Mouse (Mus musculus) embryo, embryonic 10.5 days (tissue): ENCODE measurements around the gene Klhl35.

ENCODE experiments used
- DNase-seq: peaks from one replicate; pipeline ENCODE4 v3.0.0-alpha.2; 2015; ENCODE audit warnings: low spot score

Klhl35 gene

GRCm38 (mm10) chr7:99465811-99466210, at the start of gene Klhl35:
Gene Klhl35, plus strand, starts transcription at chr7:99466004.
- DNase-seq = peak; percentile 58

GRCm38 (mm10) chr7:99419311-99419710, 46.5 kb upstream of the Klhl35 start:
- DNase-seq = no peak

DNA sequence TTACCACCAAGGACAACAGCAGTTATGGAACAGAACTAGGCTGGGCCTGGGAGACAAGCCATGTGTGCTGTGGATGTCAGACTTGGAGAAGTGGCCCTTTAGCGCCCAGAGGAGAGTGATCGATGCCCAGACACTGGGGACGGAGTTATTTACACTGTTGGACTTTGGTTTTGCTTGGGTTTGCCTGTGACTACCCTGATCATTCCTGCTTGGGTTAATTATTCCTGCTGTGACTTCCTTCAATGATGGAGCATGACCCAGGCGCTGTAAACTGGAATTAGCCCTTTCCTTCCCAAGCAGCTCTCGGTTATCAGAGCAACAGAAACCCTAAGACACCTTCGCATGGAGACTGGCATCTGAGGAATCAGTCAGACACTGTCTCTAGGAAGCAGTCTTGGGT, 44.8 kb upstream of the Klhl35 start:
- DNase-seq = no peak

- peak; percentile 53 for DNase-seq
These were observed 41.2 kb upstream of the Klhl35 start for GRCm38 (mm10) chr7:99424538-99425155.

GRCm38 (mm10) chr7:99425706-99426105, 40.1 kb upstream of the Klhl35 start:
- no peak for DNase-seq

DNA sequence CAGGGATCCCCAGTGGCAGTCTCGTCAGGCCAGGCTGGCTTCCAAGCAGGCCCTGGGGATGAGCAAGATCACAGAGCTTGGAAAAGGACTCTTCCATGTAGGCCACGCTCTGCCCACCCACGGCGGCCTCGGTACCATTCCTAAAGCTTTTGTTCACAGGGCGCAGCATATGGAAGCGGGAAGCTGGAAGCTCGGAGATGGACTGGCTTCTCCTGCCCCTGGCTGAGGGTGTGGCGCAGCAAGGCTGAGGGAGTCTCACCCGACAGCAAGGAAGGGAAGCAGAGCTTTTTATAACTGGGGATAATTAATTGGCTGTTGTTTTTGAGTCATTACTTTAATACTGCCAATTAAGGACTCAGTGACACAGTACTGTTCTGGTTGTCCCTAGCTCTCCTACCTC, 38.8 kb upstream of the Klhl35 start:
- no peak for DNase-seq

GRCm38 (mm10) chr7:99427987-99428386, 37.8 kb upstream of the Klhl35 start:
- no peak for DNase-seq

DNA sequence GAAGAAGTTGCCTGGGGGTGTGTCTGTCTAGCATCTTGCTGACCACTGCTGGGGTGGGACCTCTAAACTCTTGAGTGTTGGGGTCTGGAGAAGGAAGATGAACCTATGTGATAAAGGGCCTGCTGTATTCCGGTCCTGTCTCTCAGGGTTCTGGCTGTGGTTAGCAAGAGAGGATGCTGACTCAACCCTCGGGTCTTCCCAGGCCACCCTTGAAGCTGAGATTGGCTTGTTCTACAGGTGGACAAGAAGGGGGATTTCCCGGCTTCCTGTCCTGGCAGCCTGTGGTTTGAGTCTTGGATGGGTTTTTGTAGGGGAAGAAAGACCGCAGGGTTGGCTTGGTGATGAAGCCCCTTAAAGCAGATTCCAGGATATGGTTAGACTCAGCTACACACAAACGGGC, 37.0 kb upstream of the Klhl35 start:
- no peak for DNase-seq

DNA sequence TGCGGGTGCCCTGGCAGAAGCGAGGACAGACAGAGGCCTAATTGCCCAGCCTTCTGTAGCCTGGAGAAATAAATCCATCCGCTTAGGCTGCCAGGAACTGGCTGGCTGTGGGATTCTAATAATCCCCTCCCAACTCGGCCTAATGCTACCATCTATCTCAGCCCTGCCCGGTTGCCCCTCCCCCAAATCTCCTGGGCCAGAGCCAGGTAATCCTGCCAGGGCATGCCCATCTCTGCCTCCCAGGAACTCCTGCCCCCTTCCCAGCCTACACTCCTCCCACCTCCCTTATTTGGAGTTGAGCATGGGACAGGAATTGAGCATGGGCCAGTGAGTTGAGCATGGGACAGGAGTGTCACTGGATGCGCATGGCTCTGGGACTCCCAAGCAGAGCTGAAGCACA, 36.0 kb upstream of the Klhl35 start:
- no peak for DNase-seq

DNA sequence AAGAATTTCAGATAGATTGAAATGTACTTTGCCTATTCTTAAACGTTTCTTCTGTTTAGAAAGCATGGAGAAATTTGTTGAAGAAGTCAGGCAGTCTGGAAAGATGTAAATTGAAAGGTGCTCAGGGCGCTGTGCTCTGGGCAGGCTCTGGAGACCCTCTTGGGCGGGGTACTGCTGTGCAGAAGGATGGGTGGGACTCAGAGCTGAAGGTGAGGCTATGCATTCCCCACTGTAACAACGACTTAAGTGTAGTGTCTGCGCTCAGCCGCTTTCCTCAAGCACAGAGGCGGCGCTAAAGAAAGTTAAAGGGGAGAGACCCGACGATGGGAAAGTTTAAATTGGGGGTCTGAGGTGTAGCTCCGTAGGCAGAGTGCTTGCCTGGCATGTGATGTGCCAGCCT, 35.6 kb upstream of the Klhl35 start:
- no peak for DNase-seq

DNA sequence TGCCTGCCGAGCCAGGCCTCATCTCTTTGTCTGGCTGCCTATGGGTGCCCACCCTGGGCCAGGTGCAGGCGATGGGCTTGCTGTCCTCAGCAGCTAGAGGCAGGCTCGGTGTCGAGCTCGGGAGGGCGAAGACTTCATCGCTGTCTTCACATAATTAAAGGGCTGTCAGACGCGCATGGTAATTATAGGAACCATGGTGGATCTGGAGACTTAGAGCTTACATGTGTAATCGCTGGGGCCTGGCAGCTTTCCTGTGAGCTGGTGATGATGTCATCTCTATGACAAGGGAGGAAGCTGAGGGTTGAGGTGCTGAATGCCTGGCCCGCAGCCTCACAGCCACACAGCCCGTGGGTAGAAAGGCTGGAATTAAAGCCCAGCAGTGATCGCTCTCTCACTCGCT, 33.6 kb upstream of the Klhl35 start:
- DNase-seq = no peak

DNA sequence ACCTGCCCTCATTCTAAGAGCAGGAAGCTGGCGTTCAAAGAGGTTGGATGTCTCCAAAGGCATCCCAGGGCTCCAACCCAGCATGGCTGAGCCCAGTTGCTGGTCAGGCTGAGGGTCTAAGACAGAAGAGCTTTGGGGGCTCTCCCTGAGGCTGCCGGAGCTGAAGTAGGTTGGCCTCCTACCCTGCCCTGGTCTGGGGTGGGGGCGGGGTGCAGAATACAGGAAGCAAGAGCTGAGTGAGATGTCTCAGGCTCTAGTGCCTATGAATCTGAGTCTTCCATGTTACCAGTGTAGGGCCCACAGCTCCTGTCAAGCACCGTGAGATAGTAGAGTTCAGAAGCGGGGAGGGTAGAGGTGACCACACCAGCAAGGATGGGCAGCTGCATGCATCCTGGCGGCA, 32.9 kb upstream of the Klhl35 start:
- no peak for DNase-seq

- no peak for DNase-seq
These were observed 31.0 kb upstream of the Klhl35 start for GRCm38 (mm10) chr7:99434672-99435250.

DNA sequence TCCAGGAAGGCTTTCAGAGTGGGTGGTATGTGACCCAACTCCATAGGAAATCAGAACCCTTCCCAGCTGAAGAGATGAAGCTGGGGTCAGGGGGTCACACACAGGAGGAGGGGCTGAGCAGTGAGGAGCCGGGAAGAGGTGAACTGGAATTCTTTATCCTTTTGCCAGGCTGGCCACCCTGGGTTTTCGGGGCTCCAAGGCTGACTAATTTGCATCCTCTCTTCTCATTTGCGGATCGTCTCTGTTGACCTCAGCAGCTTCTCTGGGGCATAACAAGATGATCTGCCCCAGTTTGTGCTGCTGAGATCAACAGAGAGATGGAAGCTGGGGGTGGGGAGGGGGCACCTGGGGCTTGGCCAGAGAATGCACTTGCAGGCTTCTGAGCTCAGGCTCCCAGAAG, 29.3 kb upstream of the Klhl35 start:
- peak; percentile 61 for DNase-seq

GRCm38 (mm10) chr7:99438881-99439280, 26.9 kb upstream of the Klhl35 start:
- no peak for DNase-seq

- peak; percentile 40 for DNase-seq
These were observed 24.2 kb upstream of the Klhl35 start for GRCm38 (mm10) chr7:99441534-99442072.

DNA sequence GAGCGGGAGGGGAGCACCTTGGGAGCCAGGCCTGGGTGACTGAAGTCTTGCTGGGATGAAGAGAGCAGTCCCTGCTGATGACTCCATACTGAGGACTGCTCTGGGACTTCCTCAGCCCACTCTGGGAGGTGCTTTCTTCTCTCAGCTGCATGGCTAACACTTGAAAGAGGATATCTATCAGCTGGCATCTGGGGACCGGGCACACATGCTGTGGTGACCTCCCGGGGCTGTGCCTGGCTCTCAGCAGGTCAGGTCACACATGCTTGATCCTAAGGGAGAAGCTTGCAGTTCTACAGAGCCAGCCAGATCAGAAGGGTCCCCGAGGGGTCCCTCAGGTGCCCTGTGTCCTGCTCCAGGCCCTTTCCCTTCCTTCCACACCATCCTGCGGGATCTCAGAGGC, 22.6 kb upstream of the Klhl35 start:
- no peak for DNase-seq

DNA sequence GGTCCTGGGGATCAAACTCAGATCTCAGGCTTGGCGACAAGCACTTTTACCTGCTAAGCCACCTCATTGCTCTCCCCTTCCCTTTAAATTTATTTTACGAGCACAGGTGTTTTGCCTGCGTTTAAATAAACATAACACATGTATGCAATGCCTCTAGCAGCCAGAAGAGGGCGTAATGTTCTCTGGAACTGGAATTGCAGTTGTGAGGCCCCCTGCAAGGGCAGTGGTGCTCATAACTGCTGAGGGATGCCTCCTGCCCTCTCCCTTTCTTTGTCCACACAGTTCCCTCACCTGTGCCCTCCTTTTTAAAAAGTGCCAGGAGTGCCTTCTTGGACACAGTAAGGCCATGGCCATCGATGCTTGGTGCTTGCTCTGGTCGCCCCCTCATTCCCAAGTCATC, 21.8 kb upstream of the Klhl35 start:
- DNase-seq = no peak

DNA sequence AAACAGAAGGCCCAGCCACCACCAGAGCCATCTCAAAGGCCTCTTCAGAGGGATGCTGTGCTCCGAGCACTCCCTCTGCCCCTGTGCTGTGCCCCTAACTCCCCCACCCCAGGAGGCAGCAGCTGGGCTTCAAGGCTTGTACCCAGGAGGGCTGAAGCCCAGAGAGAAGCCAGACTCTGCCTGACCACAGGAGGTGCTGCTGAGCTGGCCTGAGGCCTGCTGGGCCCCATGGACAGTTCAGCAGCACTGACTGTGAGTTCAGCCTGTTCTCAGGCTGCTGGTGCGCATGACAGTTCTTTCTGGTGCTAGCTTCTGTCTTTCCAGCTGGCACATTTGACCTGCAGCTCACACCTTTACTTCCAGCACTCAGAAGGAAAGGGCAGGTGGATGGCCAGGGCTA, 20.0 kb upstream of the Klhl35 start:
- peak; percentile 53 for DNase-seq

GRCm38 (mm10) chr7:99447323-99447722, 18.5 kb upstream of the Klhl35 start:
- no peak for DNase-seq

DNA sequence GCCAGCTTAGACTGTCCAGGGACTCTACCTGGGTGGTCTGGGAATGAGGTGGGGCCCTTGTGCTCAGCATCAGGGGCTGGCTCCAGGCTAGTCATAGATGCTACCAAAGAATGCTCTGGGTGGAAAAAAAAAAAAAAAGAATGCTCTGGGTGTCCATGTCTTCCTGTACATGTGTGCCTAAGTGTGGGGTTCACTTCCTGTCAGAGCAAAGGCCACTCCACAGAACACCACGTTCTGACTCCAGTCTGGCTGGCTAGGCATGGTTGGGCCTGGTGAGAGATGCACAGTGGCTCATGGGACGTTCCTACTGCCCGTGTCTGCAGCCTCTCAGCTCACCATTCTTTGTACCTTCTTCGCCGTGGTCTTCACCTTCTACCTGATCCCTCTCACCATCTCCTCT, 17.2 kb upstream of the Klhl35 start:
- DNase-seq = no peak

DNA sequence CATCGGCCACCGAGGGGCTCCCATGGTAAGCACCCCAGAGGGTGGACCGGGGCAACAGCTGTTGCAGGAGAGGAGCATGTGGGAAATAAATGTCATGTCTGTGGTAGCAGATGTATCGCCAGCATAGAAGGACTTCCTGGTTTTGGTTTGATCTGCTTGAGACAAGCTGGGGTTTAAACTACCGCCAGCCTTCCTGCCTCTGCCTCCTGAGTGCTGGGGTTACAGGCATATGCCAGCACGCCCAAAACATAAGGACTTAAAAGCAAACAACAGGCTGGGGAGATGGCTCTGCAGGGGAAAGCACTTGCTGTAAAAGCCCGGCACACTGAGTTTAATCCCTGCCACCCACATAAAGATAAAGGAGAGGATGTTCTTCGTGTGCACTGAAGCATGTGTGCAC, 16.7 kb upstream of the Klhl35 start:
- DNase-seq = no peak

- peak; percentile 52 for DNase-seq
These were observed 16.1 kb upstream of the Klhl35 start for GRCm38 (mm10) chr7:99449751-99450150.

- peak; percentile 94 for DNase-seq
These were observed 15.1 kb upstream of the Klhl35 start for GRCm38 (mm10) chr7:99450703-99451102.
